Mouse (Mus musculus): ENCODE data around the gene Arhgef16. TPM values are rescaled to one million over a fixed set of nuclear protein-coding genes. Genes with fewer than 3 reads are reported as not detected.

The Arhgef16 gene
- total RNA-seq, 2 experiments from 2014 or later, result 0.23 to 0.52 TPM

GRCm38 (mm10) chr4:154294262-154294731 lies 7.2 kb downstream of the Arhgef16 start:
- no peak for DNase-seq (ENCODE audit: low spot score in 2 of 2)

GRCm38 (mm10) chr4:154293735-154294201 lies 7.7 kb downstream of the Arhgef16 start:
- no peak for DNase-seq (ENCODE audit: low spot score in 2 of 2)

GRCm38 (mm10) chr4:154283671-154284070 lies 17.8 kb downstream of the Arhgef16 start:
- DNase-seq (ENCODE audit: low spot score in 2 of 2), result no peak

GRCm38 (mm10) chr4:154279481-154279880 lies 22.0 kb downstream of the Arhgef16 start:
- no peak for DNase-seq (ENCODE audit: low spot score in 2 of 2)

GRCm38 (mm10) chr4:154273000-154273399 lies 28.5 kb downstream of the Arhgef16 start:
- peak; percentile 56 to 73 for DNase-seq (ENCODE audit: low spot score in 2 of 2)

GRCm38 (mm10) chr4:154269520-154269919 lies 32.0 kb downstream of the Arhgef16 start:
- no peak for DNase-seq (ENCODE audit: low spot score in 2 of 2)

- DNase-seq (ENCODE audit: low spot score in 2 of 2), result no peak
These were observed 34.0 kb downstream of the Arhgef16 start for GRCm38 (mm10) chr4:154267511-154267910.

GRCm38 (mm10) chr4:154262071-154262470 lies 39.4 kb downstream of the Arhgef16 start:
- DNase-seq (ENCODE audit: low spot score in 2 of 2), result no peak

- no peak for DNase-seq (ENCODE audit: low spot score in 2 of 2)
These were observed 40.7 kb downstream of the Arhgef16 start for GRCm38 (mm10) chr4:154260755-154261154.

GRCm38 (mm10) chr4:154252537-154253255 lies 48.8 kb downstream of the Arhgef16 start:
- DNase-seq (ENCODE audit: low spot score in 2 of 2), result peak; percentile 55 to 59

- DNase-seq (ENCODE audit: low spot score in 2 of 2), result no peak
These were observed 52.2 kb downstream of the Arhgef16 start for GRCm38 (mm10) chr4:154249316-154249715.

GRCm38 (mm10) chr4:154248092-154248805 lies 53.2 kb downstream of the Arhgef16 start:
- no peak for DNase-seq (ENCODE audit: low spot score in 2 of 2)

- no peak for DNase-seq (ENCODE audit: low spot score in 2 of 2)
These were observed 54.0 kb downstream of the Arhgef16 start for GRCm38 (mm10) chr4:154247207-154248091.

GRCm38 (mm10) chr4:154246115-154247040 lies 55.1 kb downstream of the Arhgef16 start:
- peak in 1 of 2 experiments; percentile 43 for DNase-seq (ENCODE audit: low spot score in 2 of 2)

- no peak for DNase-seq (ENCODE audit: low spot score in 2 of 2)
These were observed 56.1 kb downstream of the Arhgef16 start for GRCm38 (mm10) chr4:154245342-154245741.

GRCm38 (mm10) chr4:154240608-154241007 lies 60.9 kb downstream of the Arhgef16 start:
- DNase-seq (ENCODE audit: low spot score in 2 of 2), result no peak

- no peak for DNase-seq (ENCODE audit: low spot score in 2 of 2)
These were observed 62.3 kb downstream of the Arhgef16 start for GRCm38 (mm10) chr4:154239199-154239598.

GRCm38 (mm10) chr4:154237306-154237705 lies 64.2 kb downstream of the Arhgef16 start:
- DNase-seq (ENCODE audit: low spot score in 2 of 2), result no peak

GRCm38 (mm10) chr4:154236893-154237292 lies 64.6 kb downstream of the Arhgef16 start:
- DNase-seq (ENCODE audit: low spot score in 2 of 2), result no peak

- DNase-seq (ENCODE audit: low spot score in 2 of 2), result no peak
These were observed 65.5 kb downstream of the Arhgef16 start for GRCm38 (mm10) chr4:154236001-154236400.
